Mouse (Mus musculus) left cerebral cortex, postnatal 25 days (tissue): ENCODE data around the gene Zrsr1. TPM values are rescaled to one million over a fixed set of nuclear protein-coding genes. Genes with fewer than 3 reads are reported as not detected.

Experiments
- DNase-seq, 2 experiments: peaks; one replicate each; pipeline ENCODE4 v3.0.0; 2022; ENCODE audit warnings: low spot score in 2 of 2, mixed read lengths in 1 of 2
- intact Hi-C: fragments of 180-260 bp; cut with DNase I; formaldehyde crosslinking; loops from one replicate; pipeline ENCODE4 v1.15.1; 2025
- total RNA-seq, 2 experiments: library from RNA; stranded (reverse); gene quantifications; 2 replicates each; pipeline ENCODE4 v1.2.3; 2021

Gene Zrsr1
- 10 to 100 TPM; 59.0 to 60.9 TPM for total RNA-seq

DNA sequence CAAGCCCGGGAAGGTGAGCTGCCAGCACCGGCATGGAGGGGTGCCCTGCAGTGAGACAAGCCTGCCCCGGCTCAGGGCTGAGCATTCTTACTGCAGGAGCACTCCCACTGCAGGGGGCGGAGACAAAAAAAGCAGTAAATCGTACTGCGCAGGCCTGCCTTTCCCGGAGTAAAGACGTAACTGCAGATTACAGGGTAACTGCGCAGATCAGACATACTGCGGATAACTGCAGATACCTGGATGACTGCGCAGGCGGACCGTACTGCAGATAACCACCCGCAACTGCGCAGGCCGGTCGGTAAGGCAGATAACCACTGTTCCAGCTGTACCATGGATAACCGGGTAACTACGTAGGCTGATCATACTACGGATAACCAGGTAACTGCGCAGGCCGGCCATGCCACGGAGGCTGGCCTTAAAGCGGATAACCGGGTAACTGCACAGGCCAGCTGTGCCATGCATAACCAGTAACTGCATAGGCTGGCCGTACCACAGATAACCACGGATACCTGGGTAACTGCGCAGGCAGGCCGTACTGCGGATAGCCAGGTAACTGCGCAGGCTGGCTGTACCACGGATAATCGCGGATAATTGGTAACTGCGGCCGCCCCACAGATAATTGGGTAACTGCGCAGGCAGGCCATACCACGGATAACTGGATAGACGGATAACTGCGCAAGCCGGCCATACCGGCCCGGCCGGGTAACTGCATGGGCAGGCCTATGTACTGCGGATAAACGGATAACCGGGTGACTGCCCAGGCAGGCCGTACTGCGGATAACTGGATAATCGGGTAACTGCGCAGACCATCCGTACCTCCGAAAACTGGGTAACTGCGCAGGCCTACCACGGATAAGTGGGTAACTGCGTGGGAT is at the start of gene Zrsr1:
Zrsr1 (plus strand) TSS at position 171 of the 875 bp plus-strand sequence.
- peak; percentile 75 to 90 for DNase-seq
- intact Hi-C loops: loop anchor here (10.0 kb wide), 3 partner anchors 457 to 747 kb away; partner anchors contain the start of gene Tmem17

- DNase-seq: no peak
- intact Hi-C loops: loop anchor here (5.0 kb wide), 1 partner anchor 40 kb away; no protein-coding TSS in a partner anchor
Measured at GRCm38 (mm10) chr11:22922546-22922945, 49.3 kb upstream of the Zrsr1 start.

- intact Hi-C loops: loop anchor here (5.0 kb wide), 1 partner anchor 41 kb away; no protein-coding TSS in a partner anchor
- no peak for DNase-seq
Measured at GRCm38 (mm10) chr11:22923606-22924005, 48.2 kb upstream of the Zrsr1 start.

DNA sequence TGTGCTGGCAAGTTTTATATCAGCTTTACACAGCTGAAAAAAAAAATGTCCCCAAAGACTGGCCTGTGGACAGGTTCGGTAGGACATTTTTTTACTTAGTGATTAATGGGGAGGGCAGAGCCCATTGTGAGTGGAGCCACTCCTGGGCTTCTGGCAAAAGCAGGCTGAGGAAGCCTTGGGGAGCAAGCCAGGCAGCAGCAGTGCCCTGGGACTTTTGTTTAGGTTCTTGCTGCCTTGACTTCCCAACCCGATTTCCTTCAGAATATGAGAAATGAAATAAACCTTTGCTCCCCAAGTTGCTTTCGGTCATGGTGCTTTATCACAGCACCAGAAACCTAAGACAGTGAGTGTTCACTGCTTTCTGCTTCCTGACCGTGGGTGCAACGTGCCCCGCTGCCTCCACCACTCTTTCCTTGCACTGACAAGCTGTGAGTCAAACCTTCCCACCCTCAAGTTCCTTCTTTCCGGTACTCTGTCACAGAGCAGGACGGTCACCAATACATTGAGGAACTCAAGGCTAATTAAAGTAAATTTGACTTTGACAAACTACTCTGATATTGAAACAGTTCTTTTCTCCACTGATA is 43.1 kb upstream of the Zrsr1 start:
- peak in 1 of 2 experiments; percentile 11 for DNase-seq
- intact Hi-C loops: no loop called here

- intact Hi-C loops: no loop called here
- no peak for DNase-seq
Measured at GRCm38 (mm10) chr11:22930129-22930528, 41.7 kb upstream of the Zrsr1 start.

DNA sequence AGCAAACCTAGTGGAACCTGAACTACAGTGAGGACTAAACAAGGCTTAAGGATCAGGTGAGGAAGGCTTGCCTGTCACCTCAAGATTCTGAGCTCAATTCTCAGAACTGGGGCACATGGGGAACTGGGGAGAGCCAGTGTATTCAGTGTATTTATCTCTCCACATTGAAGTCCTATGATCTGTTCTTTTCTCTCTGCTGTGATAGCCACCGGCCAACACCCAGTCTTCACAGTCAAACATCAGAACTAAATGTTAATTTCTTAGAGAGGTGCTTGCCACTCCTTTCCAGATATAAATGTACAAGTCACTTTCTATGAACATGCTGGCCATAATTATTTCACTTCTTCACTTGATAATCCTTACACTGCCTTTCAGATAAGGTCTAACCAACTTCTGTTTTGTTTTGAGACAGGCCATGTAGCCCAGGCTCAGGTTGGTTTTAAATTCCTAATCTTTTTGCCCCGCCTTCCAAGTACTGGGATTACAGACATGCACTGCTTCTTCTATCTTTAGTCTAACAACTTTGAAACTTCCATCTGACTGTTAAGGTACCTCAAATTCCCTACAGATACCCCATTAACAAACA is 40.4 kb upstream of the Zrsr1 start:
- intact Hi-C loops: no loop called here

DNA sequence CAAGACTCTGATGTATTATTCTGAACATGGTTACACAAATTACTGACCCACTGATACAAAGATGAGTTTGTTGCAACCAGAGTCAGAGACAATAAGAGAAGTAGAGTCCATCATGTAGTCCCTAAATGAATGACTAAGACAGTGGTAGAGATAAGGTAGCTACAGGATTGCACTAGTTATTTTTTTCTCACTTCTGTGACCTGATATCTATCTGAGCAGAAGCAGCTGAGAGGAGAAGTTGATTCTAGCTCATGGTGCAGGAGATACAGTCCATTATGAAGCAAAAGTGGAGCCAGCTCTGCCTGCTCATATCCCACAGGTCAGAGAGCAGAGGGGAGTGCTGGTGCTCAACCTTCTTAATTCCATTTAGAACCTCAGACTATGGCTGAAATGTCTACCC is 39.6 kb upstream of the Zrsr1 start:
- DNase-seq: no peak
- intact Hi-C loops: no loop called here

More for the DNA sequence above, 40.4 kb upstream of the Zrsr1 start:
- DNase-seq: no peak

DNA sequence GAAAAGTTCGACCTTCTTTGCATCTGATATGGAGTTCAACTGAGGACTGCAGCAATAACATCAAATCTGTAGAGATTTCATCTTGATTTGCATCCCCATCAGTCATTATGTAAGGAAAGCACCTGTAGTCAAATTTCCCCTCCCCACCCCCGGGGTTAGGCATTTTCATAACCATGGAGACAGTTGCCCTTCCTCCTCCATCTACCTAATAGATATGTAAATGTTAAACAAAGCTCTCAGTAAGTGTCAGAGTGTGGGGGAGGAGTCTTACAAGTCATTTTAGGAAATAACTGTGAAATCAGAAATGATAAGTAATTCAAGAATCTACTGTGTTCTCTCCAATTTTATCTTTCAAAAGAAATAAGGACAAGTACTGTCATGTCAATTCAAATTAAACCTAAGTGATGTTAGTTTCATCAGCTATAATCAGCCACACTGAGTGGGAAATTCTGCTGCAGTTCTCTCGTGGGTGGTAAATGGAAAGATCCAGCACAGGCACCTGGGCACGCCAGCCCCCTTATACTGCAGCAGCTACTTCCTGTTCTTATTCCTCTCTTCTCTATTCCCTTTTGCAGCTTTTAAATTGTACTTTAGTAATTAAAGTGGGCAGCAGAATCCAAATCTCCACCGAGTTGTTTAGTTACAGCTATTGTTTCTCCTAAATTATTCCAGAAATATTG is 35.2 kb upstream of the Zrsr1 start:
- intact Hi-C loops: loop anchor here (5.0 kb wide), 1 partner anchor 79 kb away; no protein-coding TSS in a partner anchor
- DNase-seq: peak; percentile 44 to 71

GRCm38 (mm10) chr11:22937716-22938316 is 34.0 kb upstream of the Zrsr1 start:
- DNase-seq: peak in 1 of 2 experiments; percentile 34
- intact Hi-C loops: loop anchor here (5.0 kb wide), 1 partner anchor 81 kb away; no protein-coding TSS in a partner anchor

GRCm38 (mm10) chr11:22938983-22939382 is 32.8 kb upstream of the Zrsr1 start:
- intact Hi-C loops: loop anchor here (5.0 kb wide), 1 partner anchor 82 kb away; no protein-coding TSS in a partner anchor
- no peak for DNase-seq

DNA sequence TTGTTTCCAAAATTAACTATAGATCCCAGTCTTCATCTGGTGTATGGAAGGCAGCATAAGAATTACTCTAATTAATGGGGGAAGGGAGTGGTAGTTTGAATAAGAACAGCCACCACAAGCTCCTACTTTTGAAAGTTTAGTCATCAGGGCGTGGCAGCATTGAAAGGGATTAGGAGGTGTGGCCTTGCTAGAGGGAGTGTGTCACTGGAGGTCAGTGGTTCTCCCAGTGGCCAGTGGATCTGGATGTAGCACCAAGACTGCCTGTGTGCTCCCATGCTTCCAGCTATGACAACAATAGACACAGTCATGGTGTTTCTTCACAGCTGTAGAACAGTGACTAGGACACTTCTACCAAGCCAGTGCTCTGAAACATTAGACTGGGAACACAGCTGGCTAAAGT is 22.7 kb upstream of the Zrsr1 start:
- no peak for DNase-seq
- intact Hi-C loops: no loop called here

- intact Hi-C loops: no loop called here
- DNase-seq: no peak
Measured at GRCm38 (mm10) chr11:22950131-22950530, 21.7 kb upstream of the Zrsr1 start.

DNA sequence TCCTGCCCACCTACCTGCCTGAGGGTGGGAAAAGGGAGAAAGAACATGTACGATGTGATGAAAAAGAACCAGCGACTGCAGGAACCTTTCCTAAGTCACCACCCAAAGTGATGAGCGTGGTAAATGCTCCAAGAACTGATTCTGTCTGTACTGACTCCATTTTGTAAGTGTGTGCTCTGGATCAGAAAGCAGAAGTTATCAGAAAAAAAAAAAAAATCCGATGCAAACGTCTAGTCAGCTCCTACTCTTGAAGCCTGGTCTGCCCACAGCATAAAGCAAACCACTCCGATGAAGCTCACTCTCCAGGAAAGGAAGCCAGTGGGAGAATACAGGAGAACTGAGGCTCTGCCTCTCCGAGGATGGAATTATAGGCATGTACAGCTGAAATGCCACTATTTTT is 19.1 kb upstream of the Zrsr1 start:
- no peak for DNase-seq
- intact Hi-C loops: no loop called here

DNA sequence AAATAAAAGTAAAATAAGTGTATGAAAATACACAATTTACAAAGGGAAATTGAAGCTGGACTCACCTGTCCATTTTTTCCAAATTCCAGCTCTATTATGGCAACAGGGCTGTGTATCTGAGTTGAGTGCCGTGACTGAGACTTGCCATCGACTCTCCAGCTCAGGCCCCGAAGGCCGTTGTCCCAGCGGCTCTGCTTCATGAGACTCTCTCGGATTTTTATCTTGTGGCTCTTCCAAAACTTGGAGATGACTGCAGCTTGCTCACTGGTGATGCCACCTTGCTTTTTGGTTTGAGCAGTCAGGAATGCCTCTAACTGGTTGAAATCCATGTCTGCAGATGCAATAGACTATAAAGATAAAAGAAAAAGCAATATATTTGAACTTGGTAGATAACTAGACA is 15.5 kb upstream of the Zrsr1 start:
- intact Hi-C loops: loop anchor here (2.0 kb wide), 1 partner anchor 326 kb away; no protein-coding TSS in a partner anchor

DNA sequence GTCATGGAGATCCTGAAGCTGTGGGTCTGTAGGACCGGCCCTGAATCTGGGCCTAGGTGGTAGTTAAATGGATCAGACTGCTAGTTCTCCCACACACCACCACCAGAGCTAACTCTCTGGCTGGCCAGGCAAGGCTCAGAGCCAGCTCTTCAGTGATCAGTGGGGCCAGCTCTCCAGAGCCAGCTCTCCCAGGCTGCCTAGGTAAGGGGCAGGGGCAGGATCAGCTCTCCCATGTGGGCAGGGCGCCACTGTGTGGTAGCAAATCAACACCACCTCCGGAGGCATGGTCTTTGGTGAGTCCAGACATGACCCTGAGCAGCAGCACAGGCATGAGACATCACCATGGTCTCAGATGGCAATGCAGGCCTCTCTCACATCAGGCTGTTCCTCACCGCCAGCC is 15.0 kb upstream of the Zrsr1 start:
- DNase-seq: peak in 1 of 2 experiments; percentile 36
- intact Hi-C loops: loop anchor here (2.0 kb wide), 1 partner anchor 326 kb away; no protein-coding TSS in a partner anchor

More for the DNA sequence above, 15.5 kb upstream of the Zrsr1 start:
- no peak for DNase-seq

DNA sequence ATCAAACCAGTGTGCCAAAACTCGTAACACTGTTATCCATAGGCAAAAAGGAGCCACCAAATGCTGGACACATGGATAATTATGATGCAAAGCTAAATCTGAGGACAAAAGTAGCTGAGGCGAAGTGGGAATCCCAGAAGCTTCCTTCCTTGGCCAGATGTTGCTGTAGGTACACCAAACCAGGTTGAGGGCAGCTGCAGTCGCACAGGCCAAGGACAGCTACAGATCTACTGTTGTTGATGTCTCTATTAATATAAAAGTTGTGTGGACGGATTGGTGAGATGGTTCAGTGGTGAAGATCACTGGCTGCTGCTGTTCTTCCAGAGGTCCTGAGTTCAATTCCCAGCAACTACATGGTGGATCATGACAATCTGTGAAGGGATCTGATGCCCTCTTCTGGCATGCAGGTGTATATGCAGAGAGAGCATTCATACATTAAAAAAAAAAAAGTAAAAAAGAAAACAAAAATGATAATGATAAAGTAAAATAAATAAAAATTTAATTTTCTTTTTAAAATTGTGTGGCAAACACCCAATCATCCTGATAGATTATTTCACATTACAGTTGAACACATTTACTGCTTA is 13.9 kb upstream of the Zrsr1 start:
- intact Hi-C loops: loop anchor here (2.0 kb wide), 1 partner anchor 327 kb away; no protein-coding TSS in a partner anchor
- no peak for DNase-seq

DNA sequence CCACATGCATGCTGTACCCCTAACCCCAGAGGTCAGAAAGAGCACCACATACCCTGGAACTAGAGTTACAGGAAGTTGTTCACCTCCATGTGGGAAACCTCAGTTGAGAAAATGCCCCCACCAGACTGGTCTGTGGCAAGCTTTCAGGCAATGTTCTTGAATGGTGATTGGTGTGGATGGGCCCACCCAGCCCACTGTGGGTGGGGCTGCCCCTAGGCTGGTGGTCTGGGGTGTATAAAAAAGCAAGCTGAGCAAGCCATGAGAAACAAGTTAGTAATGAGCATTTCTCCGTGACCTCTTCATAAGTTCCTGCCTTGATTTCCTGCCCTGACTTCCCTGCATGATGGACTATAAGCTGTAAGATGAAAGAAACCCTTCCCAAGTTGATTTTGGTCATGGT is 9.7 kb upstream of the Zrsr1 start:
- DNase-seq: no peak
- intact Hi-C loops: no loop called here

GRCm38 (mm10) chr11:22964401-22964800 is 7.4 kb upstream of the Zrsr1 start:
- intact Hi-C loops: no loop called here

DNA sequence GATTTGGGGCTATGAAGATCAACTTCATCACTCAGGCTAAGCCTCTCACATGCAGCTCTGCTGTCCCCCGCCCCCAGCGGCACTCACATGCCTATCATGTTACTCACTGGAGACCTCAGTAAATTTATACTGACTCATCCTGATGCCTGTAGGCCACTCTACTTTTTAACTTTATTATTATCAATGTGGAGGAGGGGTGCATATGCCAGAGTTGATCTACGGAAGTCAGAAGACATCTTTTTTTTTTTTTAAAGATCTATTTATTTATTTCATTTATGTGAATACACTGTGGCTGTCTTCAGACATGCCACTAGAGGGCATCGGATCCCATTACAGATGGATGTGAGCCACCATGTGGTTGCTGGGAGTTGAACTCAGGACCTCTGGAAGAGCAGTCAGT is 6.3 kb upstream of the Zrsr1 start:
- intact Hi-C loops: loop anchor here (5.0 kb wide), 1 partner anchor 253 kb away; no protein-coding TSS in a partner anchor
- no peak for DNase-seq

More at GRCm38 (mm10) chr11:22964401-22964800, 7.4 kb upstream of the Zrsr1 start:
- DNase-seq: no peak
